Mouse (Mus musculus): ENCODE results near the gene Pdia3. TPM values are rescaled to one million over a fixed set of nuclear protein-coding genes. Genes with fewer than 3 reads are reported as not detected.

The Pdia3 gene
- polyA plus RNA-seq, 1 experiment from 2014 or later, result 617 TPM

- peak overlapping the region; percentile 86 for H3K4me2 ChIP-seq (replicated peaks; ENCODE audit: low read depth)
- under 1% methylated on average over 38 of the region's 54 CpGs for WGBS
- no peaks in the 10 kb centered on the region for H3K4me1 ChIP-seq (replicated peaks; ENCODE audit: control insufficient read depth, insufficient read depth)
- TF ChIP-seq EP300 (optimal IDR thresholded peaks at IDR 0.05) (no peak), CTCF (IDR thresholded peaks at IDR 0.05; ENCODE audit: low read depth) (no peak)
- no peaks in the 10 kb centered on the region; the same call in 1 of the 2 replicates for H3K36me3 ChIP-seq (ENCODE audit: control insufficient read depth, insufficient read depth, low read length)
- peak overlapping the region; percentile 99 for H3K9ac ChIP-seq (ENCODE audit: low read length)
- DNase-seq (ENCODE audit: low spot score) (peak; percentile 60), ATAC-seq (ENCODE audit: low FRiP score, low TSS enrichment) (peak; percentile 27)
- H3K27me3 ChIP-seq (ENCODE audit: control insufficient read depth, insufficient read depth, low read length), result no peaks in the 10 kb centered on the region
- H3K27ac ChIP-seq (replicated peaks), result peak overlapping the region; percentile 99
- no peaks in the 10 kb centered on the region for H3K9me3 ChIP-seq (ENCODE audit: control insufficient read depth, low read length)
- peak overlapping the region; percentile 99 for H3K4me3 ChIP-seq (ENCODE audit: low read depth, low read length)
These were observed 36.0 kb downstream of the Pdia3 start for GRCm38 (mm10) chr2:121449545-121450011.

- Histone ChIP-seq H3K9me3 (ENCODE audit: control insufficient read depth, low read length) (no peaks in the 10 kb centered on the region), H3K36me3 (ENCODE audit: control insufficient read depth, insufficient read depth, low read length) (no peaks in the 10 kb centered on the region; the same call in 1 of the 2 replicates), H3K27me3 (ENCODE audit: control insufficient read depth, insufficient read depth, low read length) (no peaks in the 10 kb centered on the region), H3K4me3 (ENCODE audit: low read depth, low read length) (peak overlapping the region; percentile 99), H3K4me1 (replicated peaks; ENCODE audit: control insufficient read depth, insufficient read depth) (no peaks in the 10 kb centered on the region), H3K27ac (replicated peaks) (peak overlapping the region; percentile 99), H3K4me2 (replicated peaks; ENCODE audit: low read depth) (peak overlapping the region; percentile 86), H3K9ac (ENCODE audit: low read length) (peak overlapping the region; percentile 99)
- ATAC-seq (ENCODE audit: low FRiP score, low TSS enrichment) (no peak), DNase-seq (ENCODE audit: low spot score) (peak; percentile 34)
- TF ChIP-seq EP300 (optimal IDR thresholded peaks at IDR 0.05), result no peak
- TF ChIP-seq CTCF (IDR thresholded peaks at IDR 0.05; ENCODE audit: low read depth), result peak; percentile 22; the same call in 1 of the 2 replicates
- under 1% methylated on average over 7 of the region's 7 CpGs for whole genome bisulfite sequencing
These were observed 36.5 kb downstream of the Pdia3 start for GRCm38 (mm10) chr2:121450093-121450492.

GRCm38 (mm10) chr2:121452361-121452760 lies 38.8 kb downstream of the Pdia3 start:
- Histone ChIP-seq H3K9me3 (ENCODE audit: control insufficient read depth, low read length) (no peaks in the 10 kb centered on the region), H3K4me3 (ENCODE audit: low read depth, low read length) (no peak overlapping the region), H3K36me3 (ENCODE audit: control insufficient read depth, insufficient read depth, low read length) (no peaks in the 10 kb centered on the region; the same call in 1 of the 2 replicates), H3K27me3 (ENCODE audit: control insufficient read depth, insufficient read depth, low read length) (no peaks in the 10 kb centered on the region), H3K27ac (replicated peaks) (no peak overlapping the region; the same call in 1 of the 2 replicates), H3K9ac (ENCODE audit: low read length) (no peak overlapping the region), H3K4me1 (replicated peaks; ENCODE audit: control insufficient read depth, insufficient read depth) (no peaks in the 10 kb centered on the region), H3K4me2 (replicated peaks; ENCODE audit: low read depth) (no peak overlapping the region)
- DNase-seq (ENCODE audit: low spot score) (no peak), ATAC-seq (ENCODE audit: low FRiP score, low TSS enrichment) (no peak)
- WGBS, result 69% methylated on average over 4 of the region's 4 CpGs
- TF ChIP-seq CTCF (IDR thresholded peaks at IDR 0.05; ENCODE audit: low read depth) (no peak), EP300 (optimal IDR thresholded peaks at IDR 0.05) (no peak)

- DNase-seq (ENCODE audit: low spot score), result no peak
These were observed 39.4 kb downstream of the Pdia3 start, which contains the start of gene Hypk for GRCm38 (mm10) chr2:121452990-121453389. Hypk (plus strand) TSS chr2:121453290.

GRCm38 (mm10) chr2:121453917-121454316 lies 40.3 kb downstream of the Pdia3 start:
- WGBS, result 83% methylated on average over 6 of the region's 6 CpGs
- ATAC-seq (ENCODE audit: low FRiP score, low TSS enrichment) (no peak), DNase-seq (ENCODE audit: low spot score) (no peak)
- TF ChIP-seq CTCF (IDR thresholded peaks at IDR 0.05; ENCODE audit: low read depth), result no peak
- no peak for TF ChIP-seq EP300 (optimal IDR thresholded peaks at IDR 0.05)
- H3K4me3 ChIP-seq (ENCODE audit: low read depth, low read length), result no peak overlapping the region
- H3K4me2 ChIP-seq (replicated peaks; ENCODE audit: low read depth), result no peak overlapping the region
- H3K9ac ChIP-seq (ENCODE audit: low read length), result no peak overlapping the region
- no peaks in the 10 kb centered on the region; the same call in 1 of the 2 replicates for H3K36me3 ChIP-seq (ENCODE audit: control insufficient read depth, insufficient read depth, low read length)
- H3K27me3 ChIP-seq (ENCODE audit: control insufficient read depth, insufficient read depth, low read length), result no peaks in the 10 kb centered on the region
- H3K27ac ChIP-seq (replicated peaks), result no peak overlapping the region
- no peaks in the 10 kb centered on the region for H3K4me1 ChIP-seq (replicated peaks; ENCODE audit: control insufficient read depth, insufficient read depth)
- no peaks in the 10 kb centered on the region for H3K9me3 ChIP-seq (ENCODE audit: control insufficient read depth, low read length)

More at GRCm38 (mm10) chr2:121452990-121453389, 39.4 kb downstream of the Pdia3 start, which contains the start of gene Hypk:
- 49% methylated on average over 4 of the region's 4 CpGs for WGBS
- H3K4me2 ChIP-seq (replicated peaks; ENCODE audit: low read depth), result no peak within 1 kb of the TSS
- no peaks in the 10 kb centered on the region; the same call in 1 of the 2 replicates for H3K36me3 ChIP-seq (ENCODE audit: control insufficient read depth, insufficient read depth, low read length)
- H3K4me1 ChIP-seq (replicated peaks; ENCODE audit: control insufficient read depth, insufficient read depth), result no peaks in the 10 kb centered on the region
- ATAC-seq (ENCODE audit: low FRiP score, low TSS enrichment), result no peak
- H3K4me3 ChIP-seq (ENCODE audit: low read depth, low read length), result no peak within 1 kb of the TSS
- no peaks in the 10 kb centered on the region for H3K27me3 ChIP-seq (ENCODE audit: control insufficient read depth, insufficient read depth, low read length)
- TF ChIP-seq EP300 (optimal IDR thresholded peaks at IDR 0.05), result no peak
- no peak for TF ChIP-seq CTCF (IDR thresholded peaks at IDR 0.05; ENCODE audit: low read depth)
- no peaks in the 10 kb centered on the region for H3K9me3 ChIP-seq (ENCODE audit: control insufficient read depth, low read length)
- no peak within 1 kb of the TSS for H3K9ac ChIP-seq (ENCODE audit: low read length)
- H3K27ac ChIP-seq (replicated peaks), result no peak within 1 kb of the TSS; the same call in 1 of the 2 replicates

GRCm38 (mm10) chr2:121455534-121455933 lies 42.0 kb downstream of the Pdia3 start:
- WGBS, result 66% methylated on average over 5 of the region's 5 CpGs
- TF ChIP-seq EP300 (optimal IDR thresholded peaks at IDR 0.05) (no peak), CTCF (IDR thresholded peaks at IDR 0.05; ENCODE audit: low read depth) (no peak)
- Histone ChIP-seq H3K9me3 (ENCODE audit: control insufficient read depth, low read length) (no peaks in the 10 kb centered on the region), H3K9ac (ENCODE audit: low read length) (no peak overlapping the region), H3K27me3 (ENCODE audit: control insufficient read depth, insufficient read depth, low read length) (no peaks in the 10 kb centered on the region), H3K4me2 (replicated peaks; ENCODE audit: low read depth) (no peak overlapping the region), H3K36me3 (ENCODE audit: control insufficient read depth, insufficient read depth, low read length) (no peaks in the 10 kb centered on the region; the same call in 1 of the 2 replicates), H3K27ac (replicated peaks) (no peak overlapping the region), H3K4me3 (ENCODE audit: low read depth, low read length) (no peak overlapping the region), H3K4me1 (replicated peaks; ENCODE audit: control insufficient read depth, insufficient read depth) (no peaks in the 10 kb centered on the region)
- DNase-seq (ENCODE audit: low spot score) (no peak), ATAC-seq (ENCODE audit: low FRiP score, low TSS enrichment) (no peak)
